Mouse (Mus musculus): ENCODE results near the gene Celsr2. TPM values are rescaled to one million over a fixed set of nuclear protein-coding genes. Genes with fewer than 3 reads are reported as not detected.

The Celsr2 gene
- polyA plus RNA-seq, 1 experiment from 2014 or later = 49.7 TPM

DNA sequence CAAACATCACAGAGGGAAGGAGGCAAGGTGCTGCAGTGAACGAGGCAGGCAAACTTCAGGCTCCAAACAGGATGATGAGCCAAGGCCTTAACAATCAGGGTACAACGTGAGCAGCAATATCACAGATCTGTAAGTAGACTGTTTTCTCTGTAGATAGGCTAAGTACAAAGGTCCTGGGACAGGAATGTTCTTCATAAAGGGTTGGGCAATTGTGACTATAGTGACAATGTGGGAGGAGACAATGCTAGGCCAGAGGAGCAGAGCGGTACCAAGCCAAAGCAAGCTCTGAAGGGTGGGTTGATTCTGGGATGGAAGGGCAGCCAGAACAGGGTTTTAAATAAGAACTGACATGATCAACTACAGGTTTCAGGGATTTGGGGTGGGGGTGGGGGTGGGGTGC, 47.5 kb downstream of the Celsr2 start:
- H3K4me2 ChIP-seq (replicated peaks) = peak overlapping the region; percentile 32
- H3K36me3 ChIP-seq (replicated peaks; ENCODE audit: control insufficient read depth, insufficient read depth) = no peaks in the 10 kb centered on the region
- no peaks in the 10 kb centered on the region for H3K9me3 ChIP-seq (ENCODE audit: control insufficient read depth, low read length)
- DNase-seq (ENCODE audit: low spot score) = no peak
- H3K4me1 ChIP-seq (replicated peaks; ENCODE audit: control insufficient read depth, insufficient read depth, low read length) = no peaks in the 10 kb centered on the region
- H3K4me3 ChIP-seq (replicated peaks; ENCODE audit: low read length) = no peak overlapping the region
- no peaks in the 10 kb centered on the region for H3K27me3 ChIP-seq (ENCODE audit: control insufficient read depth, insufficient read depth, low read length)
- no peak overlapping the region for H3K27ac ChIP-seq
- ATAC-seq (ENCODE audit: low FRiP score) = no peak
- 80% methylated on average over 3 of the region's 3 CpGs for WGBS
- no peak overlapping the region for H3K9ac ChIP-seq

DNA sequence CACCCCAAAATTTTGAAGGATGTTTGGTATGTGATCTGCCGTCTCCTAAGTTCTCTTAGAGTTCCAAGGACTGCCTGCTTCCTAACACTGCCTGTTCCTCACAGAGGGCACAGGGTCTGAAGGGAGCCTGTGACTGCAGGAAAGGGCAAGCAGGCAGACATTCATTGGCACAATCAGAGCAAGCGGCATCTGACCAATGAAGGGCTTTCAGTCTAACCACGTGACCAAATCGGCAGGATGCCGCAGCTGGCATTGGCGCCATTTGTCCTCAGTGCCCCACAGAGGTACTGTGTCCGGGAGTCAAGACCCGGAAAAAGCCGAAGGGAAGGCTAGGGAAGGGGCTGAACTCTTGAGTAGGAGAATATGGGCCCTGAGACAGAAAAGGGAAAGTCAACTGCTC, 48.2 kb downstream of the Celsr2 start:
- H3K4me1 ChIP-seq (replicated peaks; ENCODE audit: control insufficient read depth, insufficient read depth, low read length) = no peaks in the 10 kb centered on the region
- WGBS = 58% methylated on average over 9 of the region's 9 CpGs
- no peaks in the 10 kb centered on the region for H3K9me3 ChIP-seq (ENCODE audit: control insufficient read depth, low read length)
- ATAC-seq (ENCODE audit: low FRiP score) (peak; percentile 47), DNase-seq (ENCODE audit: low spot score) (peak; percentile 38)
- H3K27me3 ChIP-seq (ENCODE audit: control insufficient read depth, insufficient read depth, low read length) = no peaks in the 10 kb centered on the region
- peak overlapping the region; percentile 32 for H3K4me2 ChIP-seq (replicated peaks)
- no peaks in the 10 kb centered on the region for H3K36me3 ChIP-seq (replicated peaks; ENCODE audit: control insufficient read depth, insufficient read depth)
- H3K27ac ChIP-seq = no peak overlapping the region
- no peak overlapping the region for H3K9ac ChIP-seq
- H3K4me3 ChIP-seq (replicated peaks; ENCODE audit: low read length) = peak overlapping the region; percentile 12; the same call in 1 of the 2 replicates

DNA sequence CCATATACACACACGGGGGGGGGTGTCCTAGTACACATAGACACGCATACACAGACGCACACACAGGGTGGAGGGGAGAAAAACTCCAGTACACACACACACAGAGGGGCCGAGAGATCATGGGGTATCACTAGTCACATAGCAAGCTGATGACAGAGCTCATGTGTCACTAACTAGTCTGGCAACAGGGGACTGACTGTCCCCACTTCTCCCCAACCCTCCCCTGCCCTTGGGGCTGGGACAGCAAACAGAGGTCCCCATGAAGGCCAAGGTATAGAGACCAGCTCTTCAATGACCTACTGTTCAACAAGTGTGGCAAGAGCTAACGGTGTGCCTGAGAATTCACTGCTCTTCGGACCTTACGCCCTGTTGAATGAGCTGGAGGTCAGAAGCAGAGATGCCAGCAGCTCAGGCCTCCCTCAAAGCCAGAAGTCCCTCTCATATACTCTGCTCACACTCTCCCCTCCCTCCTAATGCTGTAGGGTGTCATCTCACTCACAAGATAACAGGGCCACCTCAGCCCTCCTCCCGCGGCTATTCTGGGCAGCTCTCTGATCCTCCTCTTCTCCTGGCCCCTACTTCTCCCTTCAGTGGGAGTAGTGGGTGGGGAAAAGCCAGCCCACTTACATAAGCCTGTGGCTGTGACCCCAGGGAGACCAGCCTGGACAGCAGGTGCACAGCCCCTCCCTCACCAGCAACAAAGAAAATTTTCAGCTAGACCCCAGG, 50.9 kb downstream of the Celsr2 start, which contains the start of gene Mybphl:
Gene Mybphl (plus strand): TSS at position 642 of the 726 bp plus-strand sequence.
- Histone ChIP-seq H3K36me3 (replicated peaks; ENCODE audit: control insufficient read depth, insufficient read depth) (0 out of 2 replicates have a peak, but pooled peaks cover 4% of the 10 kb centered on the region), H3K27ac (no peak within 1 kb of the TSS), H3K9me3 (ENCODE audit: control insufficient read depth, low read length) (no peaks in the 10 kb centered on the region), H3K4me3 (replicated peaks; ENCODE audit: low read length) (no peak within 1 kb of the TSS), H3K9ac (no peak within 1 kb of the TSS), H3K4me2 (replicated peaks) (no peak within 1 kb of the TSS), H3K4me1 (replicated peaks; ENCODE audit: control insufficient read depth, insufficient read depth, low read length) (0 out of 2 replicates have a peak, but pooled peaks cover 4% of the 10 kb centered on the region), H3K27me3 (ENCODE audit: control insufficient read depth, insufficient read depth, low read length) (no peaks in the 10 kb centered on the region)
- DNase-seq (ENCODE audit: low spot score) (no peak), ATAC-seq (ENCODE audit: low FRiP score) (0 out of 2 replicates have a peak, but pooled peaks have one; percentile 21)
- 82% methylated on average over 9 of the region's 9 CpGs for WGBS

DNA sequence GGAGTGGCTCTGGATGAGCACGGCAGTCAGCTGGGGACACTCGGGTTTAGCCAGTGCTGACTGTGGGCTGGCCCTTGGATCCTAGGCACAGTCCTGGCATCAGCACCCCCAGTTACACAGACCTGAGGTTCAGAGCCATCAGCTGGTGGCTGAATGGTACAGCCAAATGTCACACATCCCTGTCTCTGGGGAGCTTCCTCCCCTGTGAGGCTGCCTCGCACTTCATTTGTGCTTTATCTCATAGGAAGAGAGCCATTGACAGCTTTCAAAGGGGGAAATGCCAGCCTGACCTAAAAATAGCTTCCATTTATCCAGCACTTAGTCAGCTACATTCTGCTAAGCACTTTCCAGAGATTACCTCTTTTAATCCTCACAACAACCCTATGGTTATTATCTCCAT, 51.7 kb downstream of the Celsr2 start:
- peaks cover 12% of the 10 kb centered on the region; the same call in 1 of the 2 replicates for H3K36me3 ChIP-seq (replicated peaks; ENCODE audit: control insufficient read depth, insufficient read depth)
- no peak overlapping the region for H3K4me2 ChIP-seq (replicated peaks)
- H3K9me3 ChIP-seq (ENCODE audit: control insufficient read depth, low read length) = no peaks in the 10 kb centered on the region
- H3K4me3 ChIP-seq (replicated peaks; ENCODE audit: low read length) = no peak overlapping the region
- WGBS = 72% methylated on average over 3 of the region's 3 CpGs
- no peaks in the 10 kb centered on the region for H3K27me3 ChIP-seq (ENCODE audit: control insufficient read depth, insufficient read depth, low read length)
- H3K27ac ChIP-seq = no peak overlapping the region
- 0 out of 2 replicates have a peak, but pooled peaks cover 4% of the 10 kb centered on the region for H3K4me1 ChIP-seq (replicated peaks; ENCODE audit: control insufficient read depth, insufficient read depth, low read length)
- H3K9ac ChIP-seq = no peak overlapping the region
- ATAC-seq (ENCODE audit: low FRiP score) (no peak), DNase-seq (ENCODE audit: low spot score) (no peak)

DNA sequence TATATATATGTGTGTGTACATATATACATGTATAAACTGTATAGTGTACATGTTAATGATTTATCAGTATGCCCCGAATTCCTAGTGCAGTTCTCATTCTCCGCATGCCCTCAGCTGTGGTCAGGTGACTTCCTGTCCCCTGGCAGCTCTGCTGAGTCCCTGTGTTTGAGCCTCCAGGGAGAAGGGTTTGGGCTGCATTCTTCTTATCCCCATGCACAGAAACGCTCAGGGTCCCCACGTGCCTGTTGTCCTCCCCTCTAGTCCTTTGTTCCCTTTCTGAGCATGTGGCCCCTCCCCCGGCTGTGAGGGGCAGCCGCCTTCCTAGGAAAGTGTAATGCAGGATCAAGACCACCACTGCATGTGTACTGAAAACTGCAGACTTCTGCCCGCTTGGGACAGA, 54.5 kb downstream of the Celsr2 start:
- DNase-seq (ENCODE audit: low spot score) (no peak), ATAC-seq (ENCODE audit: low FRiP score) (no peak)
- H3K36me3 ChIP-seq (replicated peaks; ENCODE audit: control insufficient read depth, insufficient read depth) = peaks cover 38% of the 10 kb centered on the region
- no peaks in the 10 kb centered on the region for H3K9me3 ChIP-seq (ENCODE audit: control insufficient read depth, low read length)
- H3K4me1 ChIP-seq (replicated peaks; ENCODE audit: control insufficient read depth, insufficient read depth, low read length) = 0 out of 2 replicates have a peak, but pooled peaks cover 4% of the 10 kb centered on the region
- H3K4me2 ChIP-seq (replicated peaks) = no peak overlapping the region
- H3K4me3 ChIP-seq (replicated peaks; ENCODE audit: low read length) = no peak overlapping the region
- 10% methylated on average over 7 of the region's 7 CpGs for WGBS
- 0 out of 2 replicates have a peak overlapping the region, but pooled peaks have one; percentile 10 for H3K9ac ChIP-seq
- H3K27ac ChIP-seq = no peak overlapping the region
- no peaks in the 10 kb centered on the region for H3K27me3 ChIP-seq (ENCODE audit: control insufficient read depth, insufficient read depth, low read length)

DNA sequence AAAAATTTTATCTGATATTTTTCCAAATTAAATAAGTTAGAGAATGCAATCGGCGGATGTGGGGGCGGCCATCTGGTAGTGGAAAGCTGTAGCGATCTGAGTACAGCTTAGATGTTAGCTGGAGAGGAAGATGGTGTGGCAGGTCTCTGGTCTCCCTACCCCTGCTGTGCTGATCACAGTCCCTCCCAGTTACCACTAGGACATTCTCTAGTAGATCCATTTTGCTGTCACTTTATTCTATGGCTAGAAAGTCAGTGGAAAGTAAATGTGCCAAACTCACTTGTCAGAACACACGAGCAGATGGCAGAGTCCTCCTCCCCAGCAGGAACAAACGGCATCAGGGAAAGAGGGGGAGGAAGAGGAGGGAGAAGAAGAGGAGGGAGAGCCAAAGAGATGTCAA, 56.9 kb downstream of the Celsr2 start:
- no peak overlapping the region for H3K4me3 ChIP-seq (replicated peaks; ENCODE audit: low read length)
- no peak for ATAC-seq (ENCODE audit: low FRiP score)
- H3K4me2 ChIP-seq (replicated peaks) = no peak overlapping the region
- no peak overlapping the region for H3K27ac ChIP-seq
- no peaks in the 10 kb centered on the region for H3K9me3 ChIP-seq (ENCODE audit: control insufficient read depth, low read length)
- 85% methylated on average over 6 of the region's 6 CpGs for WGBS
- peaks cover 63% of the 10 kb centered on the region for H3K36me3 ChIP-seq (replicated peaks; ENCODE audit: control insufficient read depth, insufficient read depth)
- no peak for DNase-seq (ENCODE audit: low spot score)
- no peaks in the 10 kb centered on the region for H3K27me3 ChIP-seq (ENCODE audit: control insufficient read depth, insufficient read depth, low read length)
- H3K9ac ChIP-seq = no peak overlapping the region
- H3K4me1 ChIP-seq (replicated peaks; ENCODE audit: control insufficient read depth, insufficient read depth, low read length) = 0 out of 2 replicates have a peak, but pooled peaks cover 4% of the 10 kb centered on the region

DNA sequence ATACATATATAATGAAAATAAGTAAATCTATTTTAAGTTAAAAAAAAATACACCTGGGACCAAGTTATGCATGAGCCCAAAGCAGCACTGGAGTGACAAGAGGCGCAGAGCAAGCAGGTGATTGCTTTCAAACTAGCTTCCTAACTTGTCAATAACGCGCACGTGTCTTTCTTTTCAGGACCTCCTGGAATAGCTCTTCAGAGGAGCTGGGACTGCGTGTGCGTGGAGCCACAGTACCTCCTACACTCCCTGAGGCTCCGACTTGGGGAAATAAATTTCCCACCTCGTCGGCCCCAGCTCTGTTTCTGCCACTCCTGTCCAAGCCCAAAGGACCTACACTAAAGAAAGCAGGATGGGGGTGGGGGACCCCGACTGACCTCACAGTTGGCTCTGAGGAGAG, 58.3 kb downstream of the Celsr2 start:
- 92% methylated on average over 10 of the region's 10 CpGs for WGBS
- no peak overlapping the region for H3K27ac ChIP-seq
- no peak for ATAC-seq (ENCODE audit: low FRiP score)
- H3K4me3 ChIP-seq (replicated peaks; ENCODE audit: low read length) = no peak overlapping the region
- H3K4me1 ChIP-seq (replicated peaks; ENCODE audit: control insufficient read depth, insufficient read depth, low read length) = 0 out of 2 replicates have a peak, but pooled peaks cover 4% of the 10 kb centered on the region
- no peak overlapping the region for H3K4me2 ChIP-seq (replicated peaks)
- DNase-seq (ENCODE audit: low spot score) = no peak
- peaks cover 73% of the 10 kb centered on the region for H3K36me3 ChIP-seq (replicated peaks; ENCODE audit: control insufficient read depth, insufficient read depth)
- H3K9ac ChIP-seq = no peak overlapping the region
- no peaks in the 10 kb centered on the region for H3K27me3 ChIP-seq (ENCODE audit: control insufficient read depth, insufficient read depth, low read length)
- H3K9me3 ChIP-seq (ENCODE audit: control insufficient read depth, low read length) = no peaks in the 10 kb centered on the region

DNA sequence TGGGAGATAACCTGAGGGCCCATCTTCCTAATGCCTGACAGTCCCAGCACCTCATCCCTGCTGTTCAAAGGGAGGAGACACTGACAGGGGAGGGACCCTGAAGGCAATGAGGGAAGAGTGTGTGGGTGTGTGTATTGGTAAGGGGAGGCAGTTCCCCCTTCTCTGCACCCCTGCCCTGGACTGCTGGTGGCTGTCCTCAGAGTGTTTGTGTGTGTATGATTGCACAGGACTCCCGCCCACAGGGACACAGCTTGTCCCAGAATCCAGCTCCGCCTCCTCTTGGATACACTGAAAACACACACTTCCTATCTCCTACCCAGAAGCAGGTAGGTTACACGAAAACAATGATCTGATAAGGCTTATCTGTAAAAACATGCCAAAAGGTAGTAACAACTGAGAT, 60.1 kb downstream of the Celsr2 start:
- Histone ChIP-seq H3K36me3 (replicated peaks; ENCODE audit: control insufficient read depth, insufficient read depth) (peaks cover 91% of the 10 kb centered on the region), H3K9me3 (ENCODE audit: control insufficient read depth, low read length) (no peaks in the 10 kb centered on the region), H3K9ac (no peak overlapping the region), H3K4me2 (replicated peaks) (no peak overlapping the region), H3K27me3 (ENCODE audit: control insufficient read depth, insufficient read depth, low read length) (no peaks in the 10 kb centered on the region), H3K4me1 (replicated peaks; ENCODE audit: control insufficient read depth, insufficient read depth, low read length) (no peaks in the 10 kb centered on the region), H3K4me3 (replicated peaks; ENCODE audit: low read length) (no peak overlapping the region), H3K27ac (no peak overlapping the region)
- no peak for ATAC-seq (ENCODE audit: low FRiP score)
- 88% methylated on average over 3 of the region's 3 CpGs for WGBS
- DNase-seq (ENCODE audit: low spot score) = no peak

DNA sequence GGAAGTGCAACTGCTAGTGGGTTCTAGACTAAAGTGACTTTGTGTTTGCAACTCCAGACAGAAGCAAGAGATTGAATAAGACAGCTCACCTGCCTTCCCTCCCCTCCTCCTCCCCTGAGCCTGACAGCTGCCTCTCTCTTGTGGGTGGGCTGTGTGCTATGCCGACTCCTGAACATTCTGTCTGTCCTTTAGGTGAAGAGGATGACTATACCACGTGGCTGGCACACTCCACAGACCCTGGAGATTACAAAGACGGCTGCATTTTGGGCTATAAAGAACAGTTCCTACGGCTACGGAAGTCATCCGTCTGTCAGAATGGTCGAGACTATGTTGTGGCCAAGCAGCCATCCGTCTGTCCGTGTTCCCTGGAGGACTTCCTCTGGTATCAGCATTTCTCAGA, 67.0 kb downstream of the Celsr2 start:
- Histone ChIP-seq H3K9me3 (ENCODE audit: control insufficient read depth, low read length) (no peaks in the 10 kb centered on the region), H3K4me3 (replicated peaks; ENCODE audit: low read length) (no peak overlapping the region), H3K4me2 (replicated peaks) (no peak overlapping the region), H3K36me3 (replicated peaks; ENCODE audit: control insufficient read depth, insufficient read depth) (peaks cover 89% of the 10 kb centered on the region), H3K27me3 (ENCODE audit: control insufficient read depth, insufficient read depth, low read length) (no peaks in the 10 kb centered on the region), H3K9ac (no peak overlapping the region), H3K4me1 (replicated peaks; ENCODE audit: control insufficient read depth, insufficient read depth, low read length) (no peaks in the 10 kb centered on the region), H3K27ac (no peak overlapping the region)
- ATAC-seq (ENCODE audit: low FRiP score) = no peak
- WGBS = 88% methylated on average over 9 of the region's 9 CpGs
- no peak for DNase-seq (ENCODE audit: low spot score)
